Mouse (Mus musculus) lung, embryonic 15.5 days (tissue): Measurements from ENCODE around the gene Cma2. TPM values are rescaled to one million over a fixed set of nuclear protein-coding genes. Genes with fewer than 3 reads are reported as not detected.

Source experiments
- ATAC-seq: fragments of 200-750 bp; cut with Nextera tagmentation; 2 replicates; pipeline ENCODE4 v1.8.0; 2017; ENCODE audit warnings: moderate number of reproducible peaks, borderline replicate concordance; ENCODE audit not compliant: low FRiP score, low TSS enrichment; ENCODE audit errors: extremely low read depth
- H3K27ac ChIP-seq: fragments of 300-500 bp; sonication (generic); 2 replicates; pipeline ENCODE4 v1.5.1; 2015; ENCODE audit warnings: moderate library complexity, mild to moderate bottlenecking, inconsistent platforms
- H3K27me3 ChIP-seq: fragments of 300-500 bp; sonication (generic); 2 replicates; pipeline ENCODE4 v1.6.1; 2015; ENCODE audit warnings: inconsistent platforms
- H3K36me3 ChIP-seq: fragments of 300-500 bp; sonication (generic); 2 replicates; pipeline ENCODE4 v1.6.1; 2015; ENCODE audit warnings: inconsistent platforms
- H3K4me1 ChIP-seq: fragments of 300-500 bp; sonication (generic); 2 replicates; pipeline ENCODE4 v1.6.1; 2015; ENCODE audit warnings: inconsistent platforms
- H3K4me2 ChIP-seq: fragments of 300-500 bp; sonication (generic); 2 replicates; pipeline ENCODE4 v1.6.1; 2015; ENCODE audit warnings: inconsistent platforms, mild to moderate bottlenecking, moderate library complexity
- H3K4me3 ChIP-seq: fragments of 300-500 bp; sonication (generic); 2 replicates; pipeline ENCODE4 v1.5.1; 2015; ENCODE audit warnings: mild to moderate bottlenecking, inconsistent platforms
- H3K9ac ChIP-seq: fragments of 300-500 bp; sonication (generic); 2 replicates; pipeline ENCODE4 v1.6.1; 2015; ENCODE audit warnings: inconsistent platforms
- H3K9me3 ChIP-seq: fragments of 300-500 bp; sonication (generic); 2 replicates; pipeline ENCODE4 v1.6.1; 2016; ENCODE audit warnings: inconsistent platforms
- WGBS: fragments of 180-500 bp; shearing (Covaris S2); methylation state at CpG from one replicate; pipeline ENCODE4 v1.1.7; 2015; 5-methylcytosine and 5-hydroxymethylcytosine counted together
- polyA plus RNA-seq: library from polyadenylated mRNA; unstranded; fragments of >200 nt; fragmentation: Nextera tagmentation; extraction: Ambion mirVana; gene quantifications from 2 replicates; pipeline ENCODE4 v1.2.1, GENCODE M21; 2015

The Cma2 gene
- not detected in 2 replicates for polyA plus RNA-seq

DNA sequence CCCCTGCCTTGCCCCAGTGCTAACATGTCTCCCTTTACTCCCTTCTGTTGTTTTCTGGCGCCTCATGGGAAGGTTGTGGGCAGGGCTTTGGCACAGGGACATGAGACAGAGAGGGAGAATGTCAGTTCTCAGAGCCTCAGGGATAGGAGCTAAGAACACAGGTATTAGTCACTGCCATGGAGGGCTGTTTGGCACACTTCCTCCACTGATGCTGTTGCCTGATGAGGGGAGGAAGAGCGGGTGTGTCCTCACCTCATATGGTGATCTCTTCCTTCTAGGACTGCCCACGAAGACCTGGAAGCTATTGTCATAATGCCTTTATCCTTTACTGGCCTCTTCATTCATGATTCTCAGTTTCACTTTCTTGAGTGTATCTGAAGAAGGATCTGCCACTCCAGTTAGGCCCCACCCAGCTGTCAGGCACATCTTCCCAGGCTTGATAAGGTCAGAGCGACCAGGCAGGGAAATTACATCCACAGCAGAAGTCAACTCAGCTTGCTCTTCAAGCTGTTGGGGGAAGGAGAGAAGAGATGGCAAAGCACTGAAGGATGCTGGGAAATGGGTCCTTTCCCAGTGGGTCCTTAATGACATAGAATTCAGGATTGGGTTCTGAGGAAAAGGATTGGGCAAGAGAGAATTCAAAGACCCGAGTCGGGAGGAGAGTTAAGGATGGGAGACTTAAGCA, at the start of gene Cma2:
Gene Cma2 (plus strand): TSS at position 635 of the 685 bp plus-strand sequence.
- no peaks in the 10 kb centered on the region for H3K36me3 ChIP-seq
- no peak within 1 kb of the TSS for H3K4me2 ChIP-seq
- H3K4me3 ChIP-seq, result no peak within 1 kb of the TSS
- WGBS, result 71% methylated on average over 6 of the region's 6 CpGs
- H3K27ac ChIP-seq, result no peak within 1 kb of the TSS
- peaks cover 3% of the 10 kb centered on the region; the same call in 1 of the 2 replicates for H3K4me1 ChIP-seq
- no peaks in the 10 kb centered on the region for H3K9me3 ChIP-seq
- ATAC-seq, result no peak
- no peak within 1 kb of the TSS for H3K9ac ChIP-seq
- H3K27me3 ChIP-seq, result no peaks in the 10 kb centered on the region

DNA sequence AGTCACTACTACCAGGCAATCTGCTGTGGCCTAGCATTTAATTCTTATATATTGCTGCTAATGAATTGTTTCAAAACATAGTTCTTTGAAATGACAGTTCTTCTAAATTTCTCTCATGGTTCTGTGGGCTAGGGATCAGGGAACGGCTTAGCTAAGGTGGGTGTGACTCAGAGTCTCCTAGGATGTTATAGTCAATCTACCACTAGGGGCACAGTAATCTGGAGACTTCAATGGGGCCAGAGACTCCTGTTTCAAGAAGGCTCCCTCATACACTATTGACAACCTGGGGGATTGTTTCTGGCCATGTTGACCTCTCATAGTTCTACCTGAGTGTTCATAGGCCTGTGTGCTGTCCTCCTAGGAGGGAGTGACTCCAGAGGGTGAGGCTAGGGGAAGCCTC, 45.3 kb upstream of the Cma2 start:
- Histone ChIP-seq H3K27ac (no peak overlapping the region), H3K4me3 (no peak overlapping the region), H3K4me1 (peaks cover 6% of the 10 kb centered on the region), H3K9me3 (no peaks in the 10 kb centered on the region), H3K9ac (no peak overlapping the region), H3K27me3 (no peaks in the 10 kb centered on the region), H3K36me3 (no peaks in the 10 kb centered on the region), H3K4me2 (no peak overlapping the region)
- WGBS, result 16% methylated on average over 1 of the region's 1 CpGs
- ATAC-seq, result no peak

DNA sequence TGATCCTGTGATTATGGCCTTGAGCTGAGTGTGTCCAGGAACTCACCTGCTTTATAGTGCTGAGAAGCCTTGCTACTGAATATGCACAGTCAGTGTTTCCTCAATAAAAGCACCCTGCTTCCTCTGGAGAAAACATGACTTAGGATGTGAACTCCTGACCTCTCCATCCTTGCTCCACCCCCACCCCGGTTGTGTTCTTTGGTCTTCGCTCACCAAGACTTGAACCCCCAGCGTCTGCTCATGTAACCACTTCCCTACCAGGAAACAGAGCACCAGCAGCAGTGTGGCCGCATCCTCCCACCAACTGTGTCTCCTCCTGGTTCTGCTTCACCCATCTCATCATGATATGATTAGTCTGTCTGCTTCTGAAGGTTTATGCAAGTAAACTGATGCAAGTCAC, 37.4 kb upstream of the Cma2 start:
- no peak overlapping the region for H3K4me2 ChIP-seq
- whole genome bisulfite sequencing, result 50% methylated on average over 4 of the region's 4 CpGs
- no peaks in the 10 kb centered on the region for H3K27me3 ChIP-seq
- no peak overlapping the region for H3K9ac ChIP-seq
- peaks cover 4% of the 10 kb centered on the region for H3K4me1 ChIP-seq
- H3K27ac ChIP-seq, result no peak overlapping the region
- ATAC-seq, result no peak
- no peak overlapping the region for H3K4me3 ChIP-seq
- H3K36me3 ChIP-seq, result no peaks in the 10 kb centered on the region
- no peaks in the 10 kb centered on the region for H3K9me3 ChIP-seq

DNA sequence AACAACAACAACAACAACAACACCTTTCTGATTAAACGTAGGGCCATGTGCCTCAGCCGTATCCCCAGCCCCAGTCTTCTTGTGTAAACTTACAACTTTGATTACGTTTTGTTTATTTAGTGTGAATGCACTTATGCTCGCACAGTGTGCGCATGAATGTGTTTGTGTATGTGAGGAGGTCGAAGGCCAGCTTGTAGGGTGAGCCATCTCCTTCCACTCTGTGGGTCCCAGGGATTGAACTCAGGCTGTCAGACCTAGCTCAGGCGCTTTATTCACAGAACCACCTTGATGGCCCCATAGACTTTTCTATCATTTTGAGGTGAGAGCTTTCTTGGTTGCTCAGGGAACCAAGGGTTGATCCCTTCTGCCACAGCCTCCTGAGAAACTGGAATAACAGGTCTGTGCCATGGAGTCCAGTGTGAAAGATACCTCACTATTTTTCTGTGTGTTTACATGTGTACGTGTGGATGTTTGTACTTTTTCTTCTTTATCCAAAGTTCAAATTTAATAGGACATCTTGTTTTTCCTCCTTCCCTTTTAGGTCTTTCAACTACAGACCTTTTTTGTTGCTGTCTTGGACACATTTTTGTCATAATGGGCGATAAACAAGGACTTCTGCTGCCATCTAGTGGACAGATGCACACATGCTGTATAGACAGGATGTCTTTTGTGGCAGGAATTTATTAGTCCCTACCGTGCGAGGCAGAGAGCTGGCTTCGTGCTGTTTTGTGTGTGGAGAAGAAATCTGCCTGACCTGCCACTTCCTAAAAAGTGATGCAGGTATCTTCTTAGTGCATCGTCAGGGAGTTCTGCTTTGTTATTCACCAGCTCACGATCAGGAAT, 32.3 kb upstream of the Cma2 start:
- WGBS, result 18% methylated on average over 14 of the region's 14 CpGs
- Histone ChIP-seq H3K9ac (no peak overlapping the region), H3K4me1 (peaks cover 14% of the 10 kb centered on the region), H3K27ac (no peak overlapping the region), H3K4me3 (no peak overlapping the region), H3K36me3 (no peaks in the 10 kb centered on the region), H3K27me3 (no peaks in the 10 kb centered on the region), H3K9me3 (no peaks in the 10 kb centered on the region), H3K4me2 (0 out of 2 replicates have a peak overlapping the region, but pooled peaks have one; percentile 15)
- peak; percentile 64 for ATAC-seq

DNA sequence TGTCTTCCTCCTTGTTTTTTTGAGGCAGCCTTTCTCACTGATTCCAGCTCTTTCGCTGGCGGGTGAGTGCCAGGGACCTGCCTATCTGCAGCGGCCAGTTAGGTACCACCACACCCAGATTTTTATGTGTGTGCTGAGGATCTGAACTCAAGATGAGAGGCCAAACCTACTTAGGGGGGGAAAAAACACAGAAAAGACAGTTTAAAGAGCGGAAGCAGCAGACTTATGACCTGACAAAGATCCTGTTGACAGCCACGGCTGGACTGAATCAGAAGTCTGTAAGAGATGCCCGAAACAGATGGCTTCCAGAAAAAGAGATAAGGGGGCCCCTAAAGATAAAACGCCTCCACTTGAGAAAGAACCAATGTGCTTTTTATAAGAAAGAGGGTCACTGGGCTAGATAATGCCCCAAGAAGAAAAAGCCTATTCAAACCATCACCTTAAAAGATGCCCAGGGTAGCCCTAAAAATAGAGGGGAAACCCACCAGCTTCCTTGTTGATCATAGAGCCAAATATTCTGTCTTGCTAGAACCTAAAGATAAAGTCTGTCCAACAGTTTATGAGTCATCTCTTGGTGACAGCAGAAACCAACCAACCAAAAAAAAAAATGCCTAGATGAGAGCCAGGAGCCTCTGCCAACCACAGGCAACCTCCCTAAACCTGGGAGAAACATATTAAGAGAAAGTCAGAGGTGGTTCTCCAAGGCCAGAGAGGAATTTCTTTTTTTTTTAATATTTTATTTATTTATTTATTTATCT, 28.1 kb upstream of the Cma2 start:
- no peak overlapping the region for H3K4me2 ChIP-seq
- ATAC-seq, result no peak
- H3K4me3 ChIP-seq, result no peak overlapping the region
- H3K27ac ChIP-seq, result no peak overlapping the region
- H3K4me1 ChIP-seq, result peaks cover 14% of the 10 kb centered on the region
- H3K27me3 ChIP-seq, result no peaks in the 10 kb centered on the region
- no peak overlapping the region for H3K9ac ChIP-seq
- H3K36me3 ChIP-seq, result no peaks in the 10 kb centered on the region
- H3K9me3 ChIP-seq, result no peaks in the 10 kb centered on the region
- 27% methylated on average over 7 of the region's 7 CpGs for WGBS

DNA sequence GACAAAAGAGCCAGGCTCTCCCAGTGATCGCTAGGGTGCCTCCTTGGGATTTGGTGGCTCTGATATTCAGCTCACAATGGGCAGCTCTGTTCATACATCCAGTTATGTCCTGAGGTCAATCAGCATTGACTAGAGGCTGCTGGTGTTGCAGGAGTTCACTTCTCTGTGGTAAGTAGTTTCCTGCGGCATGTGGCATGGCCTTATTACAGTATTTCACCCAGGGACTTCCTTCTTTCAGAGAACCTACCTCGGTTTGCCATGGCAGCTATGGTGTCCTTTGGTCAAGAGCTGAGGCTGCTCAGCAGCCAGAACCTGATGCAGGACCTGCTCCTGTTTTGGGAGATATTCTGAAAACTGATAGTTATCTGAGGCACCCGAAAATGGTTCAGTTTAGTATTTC, 23.9 kb upstream of the Cma2 start:
- no peaks in the 10 kb centered on the region for H3K9me3 ChIP-seq
- no peaks in the 10 kb centered on the region for H3K36me3 ChIP-seq
- H3K4me2 ChIP-seq, result no peak overlapping the region
- 81% methylated on average over 4 of the region's 4 CpGs for WGBS
- no peak overlapping the region for H3K4me3 ChIP-seq
- peaks cover 7% of the 10 kb centered on the region; the same call in 1 of the 2 replicates for H3K4me1 ChIP-seq
- H3K27me3 ChIP-seq, result no peaks in the 10 kb centered on the region
- no peak overlapping the region for H3K9ac ChIP-seq
- ATAC-seq, result no peak
- H3K27ac ChIP-seq, result no peak overlapping the region

DNA sequence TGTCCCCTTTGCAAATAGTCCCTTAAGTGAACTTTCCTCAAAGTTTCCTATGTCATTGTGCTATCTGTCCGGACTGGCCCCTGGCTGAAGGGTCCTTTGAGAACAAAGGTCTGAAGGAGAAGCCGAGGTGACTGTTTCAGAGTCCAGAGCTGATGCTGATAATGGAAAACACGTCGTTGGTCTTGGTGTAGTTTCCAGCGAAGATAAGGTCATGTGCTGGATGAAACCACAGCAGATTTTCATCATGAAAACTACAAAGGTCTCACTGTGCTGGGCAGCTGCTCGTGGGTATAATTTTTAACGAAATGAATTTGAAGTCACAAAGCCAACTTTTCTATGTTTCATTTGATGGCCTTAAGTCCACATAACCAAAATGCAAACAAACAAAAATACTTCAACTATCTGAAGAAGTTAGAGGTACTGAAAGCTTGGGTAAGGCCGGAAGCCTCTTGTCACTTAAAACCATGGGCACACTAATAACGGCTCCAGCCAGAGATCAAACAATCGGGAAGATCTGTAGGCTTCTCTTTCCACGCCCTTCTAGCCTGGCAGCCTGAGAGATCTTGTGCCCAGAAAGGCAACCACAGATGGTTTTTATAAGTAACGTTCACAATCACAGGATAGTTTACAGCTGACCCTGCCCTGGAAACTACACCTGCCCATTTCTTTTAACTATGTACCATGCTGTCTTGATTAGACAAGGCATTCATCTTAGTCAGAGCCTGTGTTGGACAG, 21.4 kb upstream of the Cma2 start:
- H3K27me3 ChIP-seq, result no peaks in the 10 kb centered on the region
- WGBS, result 48% methylated on average over 12 of the region's 12 CpGs
- H3K27ac ChIP-seq, result no peak overlapping the region
- ATAC-seq, result no peak
- H3K36me3 ChIP-seq, result no peaks in the 10 kb centered on the region
- H3K4me3 ChIP-seq, result no peak overlapping the region
- peaks cover 8% of the 10 kb centered on the region for H3K4me1 ChIP-seq
- H3K9me3 ChIP-seq, result no peaks in the 10 kb centered on the region
- H3K9ac ChIP-seq, result no peak overlapping the region
- no peak overlapping the region for H3K4me2 ChIP-seq

DNA sequence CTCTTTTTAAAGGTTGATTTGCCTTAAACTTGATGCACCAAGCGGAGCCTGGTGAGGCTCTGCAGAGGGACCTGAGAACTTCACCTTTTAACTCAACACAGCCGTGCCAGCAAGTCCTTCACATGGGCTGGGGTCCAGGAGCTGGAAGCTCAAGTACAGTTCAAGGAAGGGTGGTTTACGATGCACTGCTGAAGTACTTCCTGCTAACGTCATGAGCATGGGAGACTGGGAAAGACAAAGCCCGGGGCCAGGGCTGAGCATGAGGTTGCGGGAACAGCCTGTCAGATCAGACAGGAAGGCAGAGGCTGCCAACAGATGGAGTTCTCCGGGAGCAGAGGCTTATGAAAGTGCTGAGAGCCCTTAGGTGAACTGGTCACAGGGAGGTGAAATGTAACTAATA, 17.2 kb upstream of the Cma2 start:
- H3K9me3 ChIP-seq, result no peaks in the 10 kb centered on the region
- no peaks in the 10 kb centered on the region for H3K27me3 ChIP-seq
- peak; percentile 91 for ATAC-seq
- peak overlapping the region; percentile 13; the same call in 1 of the 2 replicates for H3K4me2 ChIP-seq
- WGBS, result 15% methylated on average over 7 of the region's 7 CpGs
- H3K4me1 ChIP-seq, result peaks cover 8% of the 10 kb centered on the region
- no peaks in the 10 kb centered on the region for H3K36me3 ChIP-seq
- no peak overlapping the region for H3K9ac ChIP-seq
- H3K4me3 ChIP-seq, result no peak overlapping the region
- peak overlapping the region; percentile 25; the same call in 1 of the 2 replicates for H3K27ac ChIP-seq

DNA sequence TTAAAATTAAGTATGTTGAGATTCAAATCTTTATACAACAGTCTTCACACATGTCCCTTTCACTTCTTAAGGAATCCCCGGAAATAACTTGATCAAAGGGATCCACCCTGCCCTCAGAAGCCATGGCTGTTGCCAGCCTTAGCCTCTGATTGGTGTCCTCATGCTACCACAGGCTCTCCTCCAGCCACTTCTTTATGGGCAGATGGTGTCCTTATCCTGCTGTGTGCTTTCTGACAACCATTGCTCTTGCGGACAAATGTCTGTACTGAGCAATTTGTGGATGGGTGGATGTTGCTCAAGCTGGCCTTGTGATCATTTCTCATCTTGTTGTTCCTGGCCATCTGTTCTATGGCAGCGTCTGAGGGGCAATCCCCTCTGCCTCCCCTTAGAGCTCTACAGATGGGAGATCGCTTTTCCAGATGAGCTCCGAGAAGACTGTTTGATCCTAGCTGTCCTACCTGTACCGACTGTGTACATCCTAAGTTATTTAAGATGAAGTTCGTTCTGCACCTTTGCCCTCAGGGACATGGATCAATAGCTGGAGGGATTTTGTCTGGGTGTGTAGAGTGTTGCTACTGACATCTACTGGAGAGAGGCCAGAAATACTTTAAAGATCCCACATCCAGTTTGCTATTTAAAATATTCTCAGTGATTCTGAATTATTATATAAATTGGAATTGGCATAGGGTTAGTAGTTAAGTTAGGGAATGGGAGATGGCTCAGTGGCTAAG, 10.5 kb upstream of the Cma2 start:
- Histone ChIP-seq H3K4me3 (no peak overlapping the region), H3K9me3 (no peaks in the 10 kb centered on the region), H3K36me3 (no peaks in the 10 kb centered on the region), H3K4me1 (no peaks in the 10 kb centered on the region), H3K4me2 (no peak overlapping the region), H3K27me3 (no peaks in the 10 kb centered on the region), H3K9ac (no peak overlapping the region), H3K27ac (no peak overlapping the region)
- WGBS, result 25% methylated on average over 7 of the region's 7 CpGs
- ATAC-seq, result no peak

DNA sequence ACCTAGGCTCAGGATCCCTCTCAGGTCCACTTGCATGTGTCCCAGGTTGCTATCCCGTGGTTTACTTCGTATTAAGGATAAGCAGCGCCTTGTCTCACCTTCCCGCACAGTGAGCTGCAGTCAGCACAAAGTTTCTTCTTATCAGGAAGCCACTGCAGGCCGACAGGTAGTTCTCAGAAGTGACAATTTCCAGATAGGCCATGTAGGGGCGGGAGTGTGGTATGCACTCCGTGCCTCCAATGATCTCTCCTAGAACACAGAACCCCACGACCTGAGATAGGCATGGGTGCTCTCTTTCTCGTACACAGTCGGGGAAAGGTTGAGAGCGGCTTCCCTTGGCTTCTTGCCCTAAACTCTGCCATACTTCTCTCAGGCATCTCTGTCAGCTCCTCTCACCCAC, 7.2 kb upstream of the Cma2 start:
- Histone ChIP-seq H3K4me2 (no peak overlapping the region), H3K9me3 (no peaks in the 10 kb centered on the region), H3K36me3 (no peaks in the 10 kb centered on the region), H3K4me1 (peaks cover 3% of the 10 kb centered on the region; the same call in 1 of the 2 replicates), H3K27ac (no peak overlapping the region), H3K27me3 (no peaks in the 10 kb centered on the region), H3K4me3 (no peak overlapping the region), H3K9ac (no peak overlapping the region)
- 64% methylated on average over 11 of the region's 11 CpGs for WGBS
- ATAC-seq, result no peak

DNA sequence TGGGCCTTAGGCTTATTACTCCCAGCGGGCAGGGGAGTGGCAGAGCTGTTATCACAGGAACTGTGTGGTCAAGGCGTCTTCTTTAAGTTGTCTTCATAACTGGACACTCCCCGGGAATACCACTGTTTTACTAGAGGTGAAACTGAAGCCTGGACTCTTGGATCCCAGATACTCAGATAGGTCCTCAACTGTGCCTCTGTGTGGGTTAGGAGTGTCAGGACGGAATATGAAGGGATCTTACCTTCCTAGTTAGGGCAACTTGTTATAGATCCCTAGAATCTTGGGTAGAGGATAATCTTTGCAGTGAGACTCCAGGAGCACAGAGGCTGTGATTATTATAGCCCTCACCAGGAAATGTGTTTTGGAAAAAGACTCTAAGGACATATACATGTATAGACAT, 6.2 kb upstream of the Cma2 start, which contains the start of gene Cma1:
Gene Cma1 (minus strand): TSS at position 101 of the 400 bp plus-strand sequence.
- H3K9ac ChIP-seq, result no peak within 1 kb of the TSS
- no peak for ATAC-seq
- H3K4me3 ChIP-seq, result no peak within 1 kb of the TSS
- WGBS, result 73% methylated on average over 4 of the region's 4 CpGs
- no peaks in the 10 kb centered on the region for H3K36me3 ChIP-seq
- peaks cover 3% of the 10 kb centered on the region; the same call in 1 of the 2 replicates for H3K4me1 ChIP-seq
- H3K27me3 ChIP-seq, result no peaks in the 10 kb centered on the region
- H3K4me2 ChIP-seq, result no peak within 1 kb of the TSS
- H3K27ac ChIP-seq, result no peak within 1 kb of the TSS
- no peaks in the 10 kb centered on the region for H3K9me3 ChIP-seq
